Mouse (Mus musculus) frontal cortex, adult 2 months (tissue): ENCODE measurements at regions not wholly inside any gene's neighbourhood (a gene's known extent, or its start where the extent isn't known, plus 50 kb on each side); places are given as distances from the start of the nearest gene placed in this dataset.
A peak's percentile ranks its signal among the peaks of the same experiment; 100 is the strongest.

Experiments
- DNase-seq, 2 experiments: peaks; one replicate each; pipeline ENCODE4 v3.0.0; 2022; ENCODE audit warnings: low spot score in 1 of 2; ENCODE audit errors: extremely low spot score in 1 of 2

DNA sequence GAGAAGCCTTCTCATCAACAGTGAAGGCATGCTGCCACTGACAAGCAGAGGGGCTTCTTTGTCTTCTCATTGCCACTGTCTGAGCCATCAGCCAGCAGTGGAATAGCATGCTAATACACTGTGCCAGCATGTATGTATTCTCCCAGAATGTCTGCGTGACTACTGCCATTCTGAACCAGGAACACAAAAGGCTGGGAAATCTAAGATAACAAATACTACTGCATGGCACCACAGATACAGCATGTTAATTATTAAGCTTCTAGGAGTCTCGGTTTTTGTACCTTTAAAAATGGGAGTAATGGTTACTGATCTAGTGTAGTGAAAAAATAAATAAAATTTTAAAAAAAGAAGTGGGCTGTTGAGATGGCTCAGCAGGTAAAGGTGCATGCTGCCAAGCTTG is 425.9 kb upstream of the Kif2a start:
- no peak for DNase-seq

DNA sequence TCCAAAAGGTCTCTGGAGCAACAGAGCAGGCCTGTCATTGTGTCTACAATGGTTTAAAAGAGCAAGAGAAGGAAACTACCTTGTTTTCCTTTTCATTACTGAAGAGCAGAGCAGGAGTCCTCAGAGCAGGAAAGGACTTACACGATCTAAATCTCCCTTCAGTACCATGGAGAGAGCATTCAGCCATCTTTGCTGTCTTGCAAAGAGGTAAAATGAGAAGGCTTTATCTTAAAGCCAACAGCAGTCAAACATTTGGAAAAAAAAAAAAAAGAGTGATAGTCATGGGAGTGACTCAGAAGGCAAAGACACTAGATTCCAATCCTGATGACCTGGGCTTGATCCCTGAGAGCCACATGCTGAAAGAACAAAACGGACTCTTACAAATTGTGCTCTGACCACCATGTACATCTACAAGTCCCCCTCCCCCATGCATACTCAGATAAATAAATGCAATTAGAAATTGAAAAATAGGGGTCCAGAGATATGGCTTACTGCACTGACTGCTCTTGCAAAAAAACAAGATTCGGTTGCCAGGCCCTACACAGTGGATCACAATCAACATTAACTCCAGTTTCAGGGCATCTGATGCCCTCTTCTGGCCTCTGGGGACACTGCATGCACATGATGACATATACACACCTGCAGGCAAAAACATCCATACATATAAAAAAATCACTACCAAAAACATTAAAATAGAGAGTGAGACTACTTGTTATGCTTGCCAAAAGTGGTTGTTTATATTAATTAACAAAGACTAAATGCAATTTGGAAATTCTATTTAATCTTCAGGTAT is 397.6 kb upstream of the Kif2a start:
- no peak for DNase-seq

DNA sequence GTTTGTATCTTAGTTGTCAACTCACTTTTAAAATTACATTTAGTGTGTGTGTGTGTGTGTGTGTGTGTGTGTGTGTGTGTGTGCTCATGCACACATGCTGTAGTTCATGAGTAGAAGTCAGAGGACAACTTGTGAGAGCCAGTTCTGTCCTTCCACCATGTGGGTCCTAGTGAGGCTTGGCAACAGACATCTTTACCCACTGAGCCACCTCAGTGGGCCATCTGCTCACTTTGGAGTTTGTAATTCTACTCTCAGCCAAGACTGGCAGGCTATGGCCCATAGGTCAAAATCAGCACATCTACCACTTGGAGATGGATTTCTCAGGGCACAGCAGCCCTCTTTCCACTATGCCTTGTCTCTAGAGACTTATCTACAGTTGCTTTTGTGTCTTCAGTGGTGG is 388.3 kb upstream of the Kif2a start:
- no peak for DNase-seq

DNA sequence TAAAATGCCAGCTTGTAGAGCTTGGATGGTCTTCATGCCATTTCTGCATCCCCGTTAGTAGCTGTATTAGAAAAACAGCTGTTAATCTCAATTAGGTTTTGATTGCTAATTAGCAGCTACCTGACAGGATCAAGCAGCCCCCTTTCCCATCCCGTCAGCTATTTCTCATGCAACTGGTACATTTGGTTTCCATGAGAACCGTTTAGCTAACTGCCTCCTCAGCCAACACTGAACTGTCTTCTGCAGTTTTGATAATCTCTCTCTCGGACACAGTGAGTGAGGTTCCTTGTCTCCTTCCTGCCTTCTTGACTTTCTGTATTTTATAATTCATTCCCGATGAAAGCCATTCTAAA is 385.7 kb upstream of the Kif2a start:
- peak in 1 of 2 experiments; percentile 11 for DNase-seq

DNA sequence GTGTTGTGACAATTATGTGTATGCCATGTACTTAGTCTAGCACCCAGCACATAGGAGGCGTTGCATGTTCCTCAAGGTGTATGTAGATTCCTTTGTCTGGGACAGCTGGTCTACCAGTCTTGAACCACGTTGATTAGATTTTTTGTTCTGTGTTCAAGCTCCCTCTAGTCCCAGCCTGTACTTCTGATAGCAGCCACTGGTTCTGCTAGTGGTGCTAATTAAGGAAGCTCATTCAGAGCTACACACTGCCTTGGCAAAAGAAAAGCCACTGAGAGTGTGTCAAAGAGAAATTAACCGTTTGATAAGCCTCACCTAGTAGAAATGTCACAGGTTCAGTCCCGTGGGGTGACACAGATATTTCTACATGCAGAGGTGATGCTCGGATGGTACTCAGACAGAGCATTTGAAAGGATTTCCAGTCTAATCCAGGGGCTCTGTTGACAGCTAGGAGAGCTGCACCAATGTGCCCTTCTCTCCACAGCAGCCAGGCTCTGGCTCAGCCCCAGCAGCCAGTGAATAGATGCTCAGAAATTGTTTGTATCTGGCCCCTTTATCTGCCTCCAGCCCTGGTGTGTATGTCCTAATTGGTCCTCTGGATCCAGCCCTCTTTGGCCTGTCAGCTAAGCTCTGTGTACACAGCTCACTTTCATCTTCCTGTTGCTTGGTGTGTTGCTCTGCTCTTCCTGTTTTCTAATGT is 385.2 kb upstream of the Kif2a start:
- peak; percentile 26 to 61 for DNase-seq

DNA sequence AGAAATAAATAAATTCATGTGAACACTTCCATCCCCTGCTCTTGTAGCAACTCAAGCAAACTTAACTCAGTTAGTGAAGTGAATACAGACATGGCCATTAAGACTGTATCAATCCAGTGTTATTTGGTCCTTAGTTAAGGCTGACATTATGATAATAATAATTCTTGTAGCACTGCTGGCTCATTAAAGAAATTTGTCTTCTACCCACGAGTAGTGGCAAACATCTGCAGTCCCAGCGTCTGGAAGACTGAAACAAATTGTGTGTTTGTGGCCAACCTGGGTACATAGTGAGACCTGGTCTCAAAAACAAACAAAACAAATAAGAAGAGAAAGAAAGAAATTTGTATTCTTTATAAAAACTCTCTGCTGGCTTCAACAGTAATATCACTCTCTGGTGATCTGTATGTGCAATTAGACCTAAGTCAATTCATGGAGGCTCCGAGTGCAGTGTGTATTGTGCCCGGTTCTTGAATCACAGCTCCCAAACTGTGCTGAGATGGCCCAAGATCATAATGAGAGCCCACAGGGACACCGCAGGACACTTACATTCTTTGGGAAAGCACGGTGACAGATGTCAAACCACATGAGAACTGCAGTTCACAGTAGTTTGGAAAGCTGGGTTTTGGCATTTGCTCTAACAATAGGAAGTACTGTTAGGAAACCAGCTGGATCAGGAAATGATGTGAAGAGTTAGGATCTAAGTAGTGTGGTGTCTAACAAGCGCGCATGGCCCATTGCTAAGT is 376.9 kb upstream of the Kif2a start:
- DNase-seq = no peak

DNA sequence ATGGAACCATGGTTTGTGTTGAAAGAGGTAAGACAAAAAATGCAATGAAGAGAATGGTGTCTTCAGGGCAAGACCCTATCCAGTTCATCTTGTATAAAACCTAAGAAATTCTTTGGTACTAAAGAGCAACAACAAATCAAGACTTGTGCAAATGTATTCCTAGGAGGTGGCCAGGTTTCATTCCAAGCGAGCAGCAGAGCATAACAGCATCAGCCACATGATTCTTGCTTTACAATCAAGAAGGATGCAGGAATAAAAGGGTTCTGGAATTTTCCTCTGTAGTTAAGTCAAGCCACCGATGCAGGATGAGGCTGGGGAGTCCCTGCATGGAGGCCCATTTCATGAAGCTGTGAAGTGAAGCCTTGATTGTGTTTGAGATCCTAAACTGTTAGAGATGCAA is 374.1 kb upstream of the Kif2a start:
- no peak for DNase-seq

DNA sequence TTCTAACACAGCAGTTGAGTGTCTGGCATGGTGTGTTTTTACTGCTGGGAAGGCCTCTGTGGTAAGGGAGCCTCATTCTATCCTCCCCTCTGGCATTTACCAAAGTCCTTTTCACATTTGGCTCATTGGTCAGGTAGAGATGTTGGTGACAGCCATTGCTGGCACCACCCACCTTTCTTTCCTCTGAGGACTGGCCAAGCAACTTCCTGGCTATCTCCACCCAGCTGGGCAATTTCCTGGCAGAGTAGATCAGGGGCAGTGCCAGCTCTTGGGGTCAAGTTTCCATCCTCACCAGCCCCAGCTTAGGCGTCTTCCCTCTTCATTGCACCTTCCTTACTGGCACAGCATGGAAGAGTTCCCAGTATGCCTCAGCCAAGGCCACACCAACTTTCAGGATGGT is 372.5 kb upstream of the Kif2a start:
- DNase-seq = no peak

DNA sequence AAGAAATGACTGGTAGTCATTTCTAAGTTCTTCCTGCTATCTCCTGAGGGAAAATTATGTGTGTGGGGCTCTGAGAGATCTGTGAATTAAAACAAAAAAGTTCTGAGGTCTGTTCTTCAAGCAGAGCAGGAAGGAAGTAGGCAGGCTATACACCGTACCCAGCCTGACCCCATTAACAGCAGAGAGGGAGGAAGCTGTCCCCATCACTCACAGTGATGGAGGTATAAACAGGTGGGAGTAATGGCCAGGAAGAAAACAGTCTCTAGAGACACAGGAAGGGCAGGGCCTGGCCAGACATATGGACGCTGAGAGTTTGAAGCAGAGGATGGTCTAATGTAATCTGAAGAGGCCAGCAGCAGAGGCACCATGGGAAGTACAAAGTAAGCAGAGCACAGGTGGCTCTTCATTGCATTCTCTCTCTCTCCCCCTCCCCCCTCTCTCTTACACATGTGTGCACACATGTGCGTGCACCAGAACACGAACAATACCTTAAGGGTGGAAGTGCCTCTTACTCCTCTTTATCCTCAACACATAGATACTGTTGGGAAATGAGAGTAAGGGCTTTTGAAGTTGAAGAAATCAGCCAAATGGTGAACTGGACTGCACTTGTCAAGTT is 367.7 kb upstream of the Kif2a start:
- no peak for DNase-seq

DNA sequence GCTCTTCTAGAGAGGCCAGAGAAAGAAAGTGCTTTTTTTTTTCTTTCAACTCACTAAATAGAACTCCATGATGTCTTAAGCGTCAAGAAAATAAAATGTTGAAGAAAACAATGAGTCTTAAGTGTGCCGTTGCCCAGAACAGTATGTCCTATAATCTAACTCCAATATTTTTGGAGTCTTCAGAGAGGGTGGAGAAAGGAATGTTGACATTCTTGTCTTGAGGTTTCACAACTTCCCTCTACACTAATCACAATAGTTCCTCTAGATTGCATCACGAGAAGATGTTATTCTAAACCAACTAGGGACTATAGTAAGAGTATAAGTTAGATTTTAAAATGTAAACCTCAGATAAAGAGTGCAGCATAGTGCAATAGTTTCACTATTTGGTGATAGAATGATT is 367.1 kb upstream of the Kif2a start:
- DNase-seq = no peak

DNA sequence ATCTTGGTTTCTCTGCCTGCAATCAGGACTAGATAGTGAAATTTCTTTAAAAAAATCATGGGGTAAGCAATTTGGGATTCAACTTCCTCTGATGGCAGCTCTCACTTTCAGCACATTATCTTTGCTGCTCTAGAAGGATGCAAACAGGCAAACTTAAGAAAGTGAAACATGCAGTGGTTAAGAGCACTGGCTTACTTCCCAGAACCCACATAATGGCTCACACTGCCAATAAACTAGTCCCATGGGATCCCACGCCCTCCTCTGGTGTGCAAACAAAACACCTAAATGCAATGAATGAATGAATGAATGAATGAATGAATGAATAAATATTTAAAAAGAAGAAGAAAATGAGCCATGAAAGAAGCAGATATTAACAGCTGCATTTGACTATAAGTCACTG is 356.1 kb upstream of the Kif2a start:
- peak in 1 of 2 experiments; percentile 11 for DNase-seq

DNA sequence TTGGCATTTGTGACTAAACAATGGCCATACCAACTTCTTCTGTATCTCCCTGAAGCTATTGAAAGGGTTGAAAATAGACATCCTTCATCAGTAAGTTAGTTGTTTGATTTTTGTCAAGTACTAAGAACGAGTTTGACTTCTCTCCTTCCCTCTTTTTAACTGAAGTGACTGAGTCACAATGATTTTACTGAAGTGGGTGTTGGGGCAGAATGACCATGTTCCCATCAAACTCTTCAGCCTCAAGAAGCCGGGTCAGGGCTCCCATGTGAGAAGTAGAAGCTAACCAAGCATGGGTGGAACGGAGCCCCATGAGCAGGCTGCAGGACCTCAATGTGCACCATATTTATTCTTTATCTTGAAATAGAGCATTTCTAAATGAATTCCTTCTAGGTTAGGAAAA is 350.7 kb upstream of the Kif2a start:
- no peak for DNase-seq

DNA sequence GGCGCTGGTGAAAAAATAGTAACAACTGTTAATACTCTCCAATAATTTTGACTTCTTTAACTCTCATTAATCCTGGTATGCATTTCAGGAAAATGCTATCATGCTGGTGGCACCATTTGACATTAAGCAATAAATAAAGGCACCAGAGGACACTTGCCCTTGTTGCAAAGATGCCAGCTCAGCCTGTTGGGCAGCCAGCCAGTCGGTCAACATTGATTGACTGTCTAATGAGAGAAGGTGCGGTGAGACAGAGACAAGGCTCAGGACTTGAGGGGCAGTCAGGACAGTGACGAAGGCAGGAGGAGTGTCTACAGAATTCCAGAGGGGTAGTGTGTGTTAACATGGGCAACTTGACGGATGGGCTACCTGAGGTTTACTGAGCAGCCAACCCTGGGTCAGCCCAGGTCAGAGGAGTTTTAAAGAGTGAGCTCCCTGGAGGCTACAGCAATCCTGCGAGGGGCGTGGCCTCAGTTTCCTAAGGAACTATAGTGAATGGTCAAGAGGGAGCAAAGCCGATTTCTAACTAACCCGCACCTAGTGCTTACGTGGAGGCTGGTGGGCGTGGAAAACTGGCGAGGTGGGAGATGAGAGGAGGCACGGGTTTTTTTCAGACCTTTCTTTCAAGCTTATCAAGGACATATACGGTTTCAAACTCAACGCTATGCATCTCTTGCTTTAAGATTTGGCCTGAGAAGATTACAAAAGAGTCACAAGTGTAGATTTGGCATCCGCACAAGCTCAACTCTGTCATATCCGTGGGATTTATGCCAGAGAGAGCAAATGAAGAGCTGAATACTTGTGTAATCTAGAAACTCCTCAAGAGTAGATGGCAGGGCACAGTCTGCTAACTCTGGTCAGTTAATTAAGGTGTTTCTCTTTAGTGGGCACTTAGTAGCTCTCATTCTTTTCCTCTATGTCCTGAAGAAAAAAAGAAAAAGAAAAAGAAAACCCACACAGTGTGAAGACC is 350.0 kb upstream of the Kif2a start:
- DNase-seq = peak in 1 of 2 experiments; percentile 15

DNA sequence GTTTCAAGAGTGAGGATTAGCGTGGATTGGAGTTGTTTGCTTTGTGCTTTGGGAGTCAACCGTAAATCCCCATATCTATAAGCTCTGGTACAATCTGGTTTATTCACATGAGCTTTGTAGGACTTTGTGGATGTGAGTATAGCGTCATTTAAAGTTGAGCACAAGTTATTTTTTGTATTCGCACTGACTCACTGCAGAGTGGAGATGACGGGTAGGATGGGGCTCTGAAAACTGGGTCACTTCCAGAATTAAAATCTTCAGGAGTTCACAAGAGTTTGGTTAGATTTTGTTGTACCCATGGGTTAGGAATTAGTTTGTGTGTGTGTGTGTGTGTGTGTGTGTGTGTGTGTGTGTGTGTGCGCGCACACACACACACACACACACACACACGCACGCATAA is 345.7 kb upstream of the Kif2a start:
- DNase-seq = peak in 1 of 2 experiments; percentile 29

DNA sequence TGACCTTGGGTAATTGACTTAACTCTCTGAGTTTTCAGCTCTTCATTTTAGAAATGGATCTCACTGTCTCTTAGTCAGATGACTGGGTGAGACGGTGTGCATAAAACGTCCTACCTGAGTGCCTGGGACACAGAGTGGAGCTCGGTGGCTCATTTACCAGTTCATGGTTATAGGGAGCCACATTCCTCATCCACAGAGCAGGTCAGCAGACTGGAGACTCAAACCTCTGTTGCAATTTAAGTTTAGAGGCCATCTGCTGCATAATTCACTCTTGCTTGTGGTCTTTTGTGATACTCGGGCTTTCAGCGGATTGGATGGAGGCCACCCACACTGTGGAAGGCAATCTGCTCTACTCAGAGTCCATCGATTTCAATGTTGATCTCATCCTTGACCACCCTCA is 343.8 kb upstream of the Kif2a start:
- DNase-seq = no peak

DNA sequence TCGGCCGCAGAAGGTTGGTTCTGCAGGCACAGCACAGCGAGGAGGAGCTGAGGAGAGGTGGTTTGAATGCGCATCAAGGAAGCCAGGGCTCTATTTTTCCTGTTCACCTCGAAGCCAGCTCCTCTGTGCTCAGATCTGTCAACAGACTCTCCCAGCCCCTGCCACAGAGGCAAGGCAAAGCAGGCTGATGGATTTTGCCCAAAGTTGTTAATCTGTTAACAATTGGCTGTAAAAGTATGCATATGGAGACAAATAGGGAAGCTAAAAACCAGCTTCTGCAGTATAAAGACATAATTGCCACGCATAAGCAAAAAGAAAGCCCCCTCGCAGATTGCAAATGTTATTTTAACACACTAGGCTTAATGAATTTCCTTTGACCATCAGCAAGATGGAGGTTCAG is 343.3 kb upstream of the Kif2a start:
- no peak for DNase-seq

DNA sequence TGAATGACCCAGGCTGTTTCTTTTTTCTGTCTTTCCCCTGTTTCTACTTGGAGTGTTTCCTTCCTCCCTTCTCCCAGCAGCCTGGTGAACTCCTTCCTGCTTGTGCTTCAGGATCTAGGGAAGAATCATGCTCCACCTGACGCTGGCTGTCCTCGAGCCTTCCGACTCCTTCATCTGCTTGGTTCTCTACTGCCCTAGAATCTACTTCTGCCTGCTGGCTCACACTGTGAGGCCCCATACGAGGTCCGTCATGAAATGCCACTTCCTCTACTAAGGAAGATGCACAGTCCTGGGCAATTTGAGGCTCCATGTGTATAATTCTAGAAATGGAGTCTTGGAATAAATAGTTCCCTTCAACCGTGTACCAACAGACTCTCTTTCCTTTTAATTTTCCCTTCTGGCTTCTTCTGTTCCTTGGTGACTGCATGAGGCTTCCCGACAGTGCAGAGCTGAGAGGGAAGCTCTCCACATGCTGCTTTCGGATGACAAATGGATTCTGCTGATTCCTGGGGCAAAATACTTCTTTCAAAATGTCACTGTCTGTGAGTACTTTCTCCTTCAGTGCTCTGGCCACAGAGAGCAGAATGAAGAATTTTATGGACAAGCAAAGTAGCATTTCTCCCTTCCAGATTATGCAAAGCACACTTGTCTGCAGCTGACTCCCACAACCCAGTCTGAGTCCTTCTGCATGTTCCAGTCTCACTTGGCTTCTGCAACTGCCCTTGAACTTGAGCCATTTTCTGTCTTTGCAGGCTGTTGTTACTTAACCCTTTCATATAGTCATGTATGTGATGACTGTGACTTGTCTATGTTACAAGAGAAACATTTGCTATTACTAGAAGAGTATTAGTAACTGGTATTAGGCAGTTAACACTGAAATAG is 341.1 kb upstream of the Kif2a start:
- DNase-seq = peak in 1 of 2 experiments; percentile 9

DNA sequence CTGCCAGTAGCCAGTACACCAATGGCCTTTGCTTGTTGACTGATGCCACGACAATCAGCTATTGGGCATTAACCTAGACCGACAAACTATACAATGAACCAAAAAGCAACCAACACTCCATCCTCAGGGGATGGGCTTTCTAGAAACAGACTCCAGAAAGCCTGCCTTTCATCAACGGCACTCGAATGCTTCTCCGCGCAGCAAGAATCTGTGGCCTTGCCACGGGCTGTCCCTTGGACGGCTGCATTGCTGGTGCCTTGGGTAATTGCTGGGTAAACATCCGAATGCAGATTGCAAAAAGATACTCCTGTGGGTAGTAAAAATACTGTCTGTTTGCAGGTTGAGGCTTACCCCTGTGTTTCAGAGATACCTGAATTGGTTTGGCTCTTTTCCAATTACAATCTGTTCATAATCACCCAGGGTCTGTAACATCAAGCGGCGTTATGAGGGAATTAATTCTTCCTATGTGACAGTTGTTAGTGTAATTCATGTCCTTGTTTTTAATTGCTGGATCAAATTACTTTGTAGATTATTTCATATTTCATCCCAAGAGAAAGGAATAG is 319.0 kb upstream of the Kif2a start:
- no peak for DNase-seq

DNA sequence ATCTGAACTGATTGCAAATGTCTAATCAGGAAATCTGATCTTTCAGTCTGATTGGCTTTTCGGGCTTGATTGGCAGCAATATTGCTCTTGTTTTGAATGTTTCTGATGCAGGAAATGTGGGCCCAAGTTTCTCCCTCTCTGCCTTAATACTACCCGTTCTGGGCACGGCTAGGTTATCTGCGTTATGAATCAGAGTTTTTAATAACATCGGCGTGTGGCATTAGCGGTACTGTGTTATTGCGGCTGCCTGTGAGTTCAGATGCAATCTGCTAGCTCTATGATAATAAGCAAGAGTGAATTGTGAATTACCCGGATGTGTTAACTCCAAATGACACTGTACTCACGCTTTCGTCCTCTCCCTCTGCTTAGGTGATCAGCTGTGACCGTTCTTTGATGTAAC is 316.2 kb upstream of the Kif2a start:
- no peak for DNase-seq
